Mouse (Mus musculus): ENCODE data around the gene BC034090. TPM values are rescaled to one million over a fixed set of nuclear protein-coding genes. Genes with fewer than 3 reads are reported as not detected.
"Not testable (repeated sequence)": the region's sequence is repeated elsewhere in the genome, so short reads cannot be mapped to it uniquely, and the experiment has no call there.

Gene BC034090
- polyA plus RNA-seq, 1 experiment = 4.7 TPM

- Histone ChIP-seq H3K4me3 (ENCODE audit: control insufficient read depth, low read depth, low read length) (no peak overlapping the region), H3K4me1 (ENCODE audit: control insufficient read depth, insufficient read depth, low read length) (no peaks in the 10 kb centered on the region), H3K27ac (ENCODE audit: control insufficient read depth, insufficient read depth, low read depth, low read length) (no peak overlapping the region), H3K27me3 (ENCODE audit: control insufficient read depth, insufficient read depth, low read length) (no peaks in the 10 kb centered on the region), H3K36me3 (ENCODE audit: control insufficient read depth, insufficient read depth, low read length) (no peaks in the 10 kb centered on the region; the same call in 1 of the 2 replicates)
- TF ChIP-seq CTCF (IDR thresholded peaks at IDR 0.05; ENCODE audit: control insufficient read depth, insufficient read depth, insufficient replicate concordance, low read depth, low read length) (no peak), POLR2A (IDR thresholded peaks at IDR 0.05; ENCODE audit: control insufficient read depth, low read depth, low read length) (no peak)
These were observed 32.3 kb upstream of the BC034090 start for GRCm38 (mm10) chr1:155276381-155277033.

GRCm38 (mm10) chr1:155275793-155276192 lies 31.5 kb upstream of the BC034090 start:
- no peaks in the 10 kb centered on the region for H3K27me3 ChIP-seq (ENCODE audit: control insufficient read depth, insufficient read depth, low read length)
- H3K27ac ChIP-seq (ENCODE audit: control insufficient read depth, insufficient read depth, low read depth, low read length) = no peak overlapping the region
- no peaks in the 10 kb centered on the region; the same call in 1 of the 2 replicates for H3K36me3 ChIP-seq (ENCODE audit: control insufficient read depth, insufficient read depth, low read length)
- no peak overlapping the region for H3K4me3 ChIP-seq (ENCODE audit: control insufficient read depth, low read depth, low read length)
- TF ChIP-seq CTCF (IDR thresholded peaks at IDR 0.05; ENCODE audit: control insufficient read depth, insufficient read depth, insufficient replicate concordance, low read depth, low read length) (no peak), POLR2A (IDR thresholded peaks at IDR 0.05; ENCODE audit: control insufficient read depth, low read depth, low read length) (no peak)
- H3K4me1 ChIP-seq (ENCODE audit: control insufficient read depth, insufficient read depth, low read length) = no peaks in the 10 kb centered on the region

GRCm38 (mm10) chr1:155274976-155275375 lies 30.7 kb upstream of the BC034090 start:
- Histone ChIP-seq H3K4me1 (ENCODE audit: control insufficient read depth, insufficient read depth, low read length) (no peaks in the 10 kb centered on the region), H3K36me3 (ENCODE audit: control insufficient read depth, insufficient read depth, low read length) (no peaks in the 10 kb centered on the region; the same call in 1 of the 2 replicates), H3K27me3 (ENCODE audit: control insufficient read depth, insufficient read depth, low read length) (no peaks in the 10 kb centered on the region), H3K27ac (ENCODE audit: control insufficient read depth, insufficient read depth, low read depth, low read length) (no peak overlapping the region), H3K4me3 (ENCODE audit: control insufficient read depth, low read depth, low read length) (no peak overlapping the region)
- TF ChIP-seq POLR2A (IDR thresholded peaks at IDR 0.05; ENCODE audit: control insufficient read depth, low read depth, low read length) = no peak
- TF ChIP-seq CTCF (IDR thresholded peaks at IDR 0.05; ENCODE audit: control insufficient read depth, insufficient read depth, insufficient replicate concordance, low read depth, low read length) = no peak

DNA sequence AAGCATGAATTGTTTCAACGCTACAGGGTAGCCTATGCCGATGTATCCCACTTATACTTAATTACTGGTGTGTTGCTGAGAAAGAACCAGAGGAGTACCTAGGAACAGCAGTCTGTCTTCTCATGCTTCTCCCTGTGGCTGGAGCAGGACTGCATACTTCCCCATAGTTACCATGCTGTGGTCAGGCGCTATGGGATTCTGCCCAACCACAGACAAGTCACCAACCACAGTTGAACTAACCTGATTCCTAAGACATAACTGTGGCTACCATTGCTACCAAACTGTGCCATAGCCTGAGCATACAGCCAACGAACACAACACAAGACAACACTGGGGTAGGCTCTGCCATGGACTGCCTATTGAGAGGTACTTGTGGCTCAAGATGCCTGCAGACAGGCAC lies 28.7 kb upstream of the BC034090 start:
- no peaks in the 10 kb centered on the region; the same call in 1 of the 2 replicates for H3K36me3 ChIP-seq (ENCODE audit: control insufficient read depth, insufficient read depth, low read length)
- no peak overlapping the region for H3K4me3 ChIP-seq (ENCODE audit: control insufficient read depth, low read depth, low read length)
- TF ChIP-seq POLR2A (IDR thresholded peaks at IDR 0.05; ENCODE audit: control insufficient read depth, low read depth, low read length) (no peak), CTCF (IDR thresholded peaks at IDR 0.05; ENCODE audit: control insufficient read depth, insufficient read depth, insufficient replicate concordance, low read depth, low read length) (no peak)
- no peaks in the 10 kb centered on the region for H3K27me3 ChIP-seq (ENCODE audit: control insufficient read depth, insufficient read depth, low read length)
- no peak overlapping the region for H3K27ac ChIP-seq (ENCODE audit: control insufficient read depth, insufficient read depth, low read depth, low read length)
- no peaks in the 10 kb centered on the region for H3K4me1 ChIP-seq (ENCODE audit: control insufficient read depth, insufficient read depth, low read length)

GRCm38 (mm10) chr1:155262496-155262895 lies 18.3 kb upstream of the BC034090 start:
- not testable (repeated sequence) for H3K36me3 ChIP-seq (ENCODE audit: control insufficient read depth, insufficient read depth, low read length); H3K4me1 ChIP-seq (ENCODE audit: control insufficient read depth, insufficient read depth, low read length); H3K4me3 ChIP-seq (ENCODE audit: control insufficient read depth, low read depth, low read length); H3K27ac ChIP-seq (ENCODE audit: control insufficient read depth, insufficient read depth, low read depth, low read length); H3K27me3 ChIP-seq (ENCODE audit: control insufficient read depth, insufficient read depth, low read length)

DNA sequence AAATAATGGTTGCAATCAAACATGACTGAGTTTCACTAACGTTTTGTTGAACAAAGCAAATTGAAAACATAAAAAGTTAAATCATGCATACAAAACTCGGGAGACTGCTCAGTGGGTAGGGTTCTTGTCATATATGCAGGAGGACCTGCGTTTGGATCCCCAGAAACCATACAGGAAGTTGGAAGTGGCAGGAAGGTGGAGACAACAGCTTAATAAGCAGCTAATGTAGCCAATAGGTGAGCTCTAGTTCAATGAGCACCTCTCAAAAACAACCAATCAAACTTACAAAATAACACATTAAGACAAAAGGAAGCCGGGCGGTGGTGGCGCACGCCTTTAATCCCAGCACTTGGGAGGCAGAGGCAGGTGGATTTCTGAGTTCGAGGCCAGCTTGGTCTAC lies 10.1 kb upstream of the BC034090 start:
- TF ChIP-seq POLR2A (IDR thresholded peaks at IDR 0.05; ENCODE audit: control insufficient read depth, low read depth, low read length) (no peak), CTCF (IDR thresholded peaks at IDR 0.05; ENCODE audit: control insufficient read depth, insufficient read depth, insufficient replicate concordance, low read depth, low read length) (no peak)
- Histone ChIP-seq H3K4me3 (ENCODE audit: control insufficient read depth, low read depth, low read length) (no peak overlapping the region), H3K36me3 (ENCODE audit: control insufficient read depth, insufficient read depth, low read length) (no peaks in the 10 kb centered on the region), H3K4me1 (ENCODE audit: control insufficient read depth, insufficient read depth, low read length) (no peaks in the 10 kb centered on the region), H3K27ac (ENCODE audit: control insufficient read depth, insufficient read depth, low read depth, low read length) (no peak overlapping the region), H3K27me3 (ENCODE audit: control insufficient read depth, insufficient read depth, low read length) (no peaks in the 10 kb centered on the region)

GRCm38 (mm10) chr1:155253126-155253525 lies 8.9 kb upstream of the BC034090 start:
- no peaks in the 10 kb centered on the region for H3K27me3 ChIP-seq (ENCODE audit: control insufficient read depth, insufficient read depth, low read length)
- no peak overlapping the region for H3K27ac ChIP-seq (ENCODE audit: control insufficient read depth, insufficient read depth, low read depth, low read length)
- no peaks in the 10 kb centered on the region for H3K4me1 ChIP-seq (ENCODE audit: control insufficient read depth, insufficient read depth, low read length)
- TF ChIP-seq POLR2A (IDR thresholded peaks at IDR 0.05; ENCODE audit: control insufficient read depth, low read depth, low read length) (no peak), CTCF (IDR thresholded peaks at IDR 0.05; ENCODE audit: control insufficient read depth, insufficient read depth, insufficient replicate concordance, low read depth, low read length) (no peak)
- H3K36me3 ChIP-seq (ENCODE audit: control insufficient read depth, insufficient read depth, low read length) = no peaks in the 10 kb centered on the region
- H3K4me3 ChIP-seq (ENCODE audit: control insufficient read depth, low read depth, low read length) = no peak overlapping the region

Data from testis, adult 2 months (tissue).